Mouse (Mus musculus): ENCODE data around the gene Vasn.

GRCm38 (mm10) chr16:4655764-4656570 is 16.2 kb downstream of the Vasn start:
- TF ChIP-seq CTCF (IDR thresholded peaks at IDR 0.05; ENCODE audit: borderline replicate concordance, control insufficient read depth, extremely low read depth, insufficient read depth, low read length, poor library complexity) = no peak
- TF ChIP-seq POLR2A (IDR thresholded peaks at IDR 0.05; ENCODE audit: control insufficient read depth, extremely low read depth, insufficient read depth, low read length, poor library complexity) = no peak
